Mouse (Mus musculus) kidney, embryonic 15.5 days (tissue): Measurements from ENCODE around the gene Selp. TPM values are rescaled to one million over a fixed set of nuclear protein-coding genes. Genes with fewer than 3 reads are reported as not detected.

Source experiments
- ATAC-seq: fragments of 200-750 bp; cut with Nextera tagmentation; replicated peaks from 2 replicates; pipeline ENCODE4 v1.8.0; 2017; ENCODE audit warnings: moderate TSS enrichment; ENCODE audit not compliant: low FRiP score
- H3K27ac ChIP-seq: fragments of 300-500 bp; sonication (generic); 2 replicates; pipeline ENCODE4 v1.5.1; 2015; ENCODE audit warnings: mild to moderate bottlenecking, inconsistent platforms
- H3K27me3 ChIP-seq: fragments of 300-500 bp; sonication (generic); 2 replicates; pipeline ENCODE4 v1.6.1; 2015; ENCODE audit warnings: inconsistent platforms
- H3K36me3 ChIP-seq: fragments of 300-500 bp; sonication (generic); 2 replicates; pipeline ENCODE4 v1.6.1; 2015; ENCODE audit warnings: inconsistent platforms
- H3K4me1 ChIP-seq: fragments of 300-500 bp; sonication (generic); 2 replicates; pipeline ENCODE4 v1.6.1; 2015; ENCODE audit warnings: inconsistent platforms
- H3K4me2 ChIP-seq: fragments of 300-500 bp; sonication (generic); 2 replicates; pipeline ENCODE4 v1.6.1; 2015; ENCODE audit warnings: moderate library complexity, mild to moderate bottlenecking, inconsistent platforms
- H3K4me3 ChIP-seq: fragments of 300-500 bp; sonication (generic); replicated peaks from 2 replicates; pipeline ENCODE4 v1.5.1; 2015; ENCODE audit warnings: mild to moderate bottlenecking, inconsistent platforms
- H3K9ac ChIP-seq: fragments of 300-500 bp; sonication (generic); 2 replicates; pipeline ENCODE4 v1.6.1; 2015; ENCODE audit warnings: mild to moderate bottlenecking, inconsistent platforms
- H3K9me3 ChIP-seq: fragments of 300-500 bp; sonication (generic); replicated peaks from 2 replicates; pipeline ENCODE4 v1.6.1; 2016; ENCODE audit warnings: inconsistent platforms
- WGBS: fragments of 180-500 bp; shearing (Covaris S2); methylation state at CpG from one replicate; pipeline ENCODE4 v1.1.7; 2015; ENCODE audit warnings: mixed read lengths; 5-methylcytosine and 5-hydroxymethylcytosine counted together
- polyA plus RNA-seq: library from polyadenylated mRNA; unstranded; fragments of >200 nt; fragmentation: Nextera tagmentation; extraction: Ambion mirVana; gene quantifications from 2 replicates; pipeline ENCODE4 v1.2.1, GENCODE M21; 2015

Selp gene
- polyA plus RNA-seq, 1 experiment from 2014 or later, result 1.1 TPM

DNA sequence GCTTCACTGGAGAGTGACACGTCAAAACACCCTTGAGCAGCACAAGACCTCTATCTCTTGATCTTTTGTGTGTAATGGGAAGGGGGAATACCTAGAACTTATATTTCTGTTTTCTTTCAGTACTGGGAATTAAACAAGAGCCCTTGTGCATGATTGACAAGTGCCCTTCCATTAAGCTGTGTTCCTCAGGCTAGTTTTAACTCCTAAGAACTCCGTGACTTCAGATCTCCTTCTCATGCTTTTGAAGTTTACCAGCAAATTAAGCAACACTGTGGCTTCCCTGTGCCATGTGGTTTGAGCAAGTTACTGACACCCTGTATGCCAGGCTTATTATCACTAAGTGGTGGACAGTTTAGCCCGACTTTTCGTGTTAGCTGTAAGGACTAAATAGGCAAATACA is 32.0 kb upstream of the Selp start:
- H3K9ac ChIP-seq, result no peak overlapping the region
- no peak for ATAC-seq
- no peaks in the 10 kb centered on the region for H3K36me3 ChIP-seq
- no peak overlapping the region for H3K4me2 ChIP-seq
- no peaks in the 10 kb centered on the region for H3K9me3 ChIP-seq
- H3K4me3 ChIP-seq, result no peak overlapping the region
- 91% methylated on average over 4 of the region's 4 CpGs for WGBS
- H3K27me3 ChIP-seq, result no peaks in the 10 kb centered on the region
- no peaks in the 10 kb centered on the region for H3K4me1 ChIP-seq
- H3K27ac ChIP-seq, result no peak overlapping the region

DNA sequence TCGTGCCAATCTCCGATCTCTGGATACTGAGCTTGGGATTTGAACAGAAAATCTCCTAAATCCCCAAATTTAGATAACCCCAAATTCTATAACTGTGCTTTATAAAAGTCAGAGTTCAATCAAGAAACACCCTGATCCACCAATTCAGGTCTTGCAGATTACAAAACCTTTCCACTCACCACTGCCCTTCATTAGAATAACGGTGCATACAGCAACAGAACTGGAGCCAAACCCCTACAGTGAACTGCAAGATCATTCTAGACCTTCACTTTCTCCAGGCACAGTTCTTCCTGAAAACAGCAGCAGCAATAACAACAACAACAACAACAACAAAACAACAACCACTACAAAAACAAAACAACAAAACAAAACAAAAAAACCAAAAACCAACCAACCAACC is 28.3 kb upstream of the Selp start:
- Histone ChIP-seq H3K27me3 (no peaks in the 10 kb centered on the region), H3K4me2 (no peak overlapping the region), H3K4me1 (no peaks in the 10 kb centered on the region), H3K4me3 (no peak overlapping the region), H3K27ac (no peak overlapping the region), H3K9me3 (no peaks in the 10 kb centered on the region), H3K9ac (no peak overlapping the region), H3K36me3 (no peaks in the 10 kb centered on the region)
- ATAC-seq, result no peak
- 86% methylated on average over 3 of the region's 3 CpGs for WGBS

DNA sequence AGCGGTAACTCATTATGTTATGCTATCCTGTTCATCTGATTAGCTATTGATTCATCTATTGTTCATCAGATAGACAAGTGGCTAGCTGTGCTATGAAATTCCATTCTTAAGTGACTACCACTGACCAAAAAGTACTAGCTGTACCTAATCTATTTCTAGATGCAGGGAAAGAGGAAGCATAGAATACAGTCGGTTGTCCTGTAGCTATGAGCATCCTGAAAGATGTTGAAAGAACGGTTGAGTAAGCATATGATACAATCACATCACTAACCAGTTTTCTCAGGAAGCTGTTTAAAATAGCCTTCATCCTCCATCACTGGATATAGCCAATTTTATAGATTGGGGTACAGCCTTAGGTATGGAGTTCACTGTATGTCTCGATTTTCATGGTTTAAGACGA is 27.2 kb upstream of the Selp start:
- WGBS, result 92% methylated on average over 5 of the region's 5 CpGs

DNA sequence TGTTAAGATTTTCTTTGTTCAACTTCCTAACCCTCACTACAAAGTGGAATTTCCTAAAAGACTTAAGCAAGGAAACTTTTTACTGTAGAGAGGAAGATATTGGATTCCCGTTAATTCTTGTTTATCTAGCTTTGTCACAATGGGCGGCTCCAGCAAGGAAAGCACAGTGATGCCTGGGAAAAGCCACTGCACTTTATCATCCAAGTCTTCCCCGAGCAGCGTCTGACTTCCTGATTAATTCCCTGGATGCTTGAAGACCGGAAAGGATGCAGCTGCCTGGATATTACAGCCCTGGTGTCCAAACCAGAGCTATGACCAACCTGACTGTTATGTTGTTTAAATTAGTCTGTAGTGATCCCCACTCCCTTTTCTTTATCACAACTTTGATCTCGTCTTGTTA is 18.3 kb upstream of the Selp start:
- no peak overlapping the region for H3K4me2 ChIP-seq
- no peak overlapping the region for H3K4me3 ChIP-seq
- H3K36me3 ChIP-seq, result no peaks in the 10 kb centered on the region
- no peaks in the 10 kb centered on the region for H3K9me3 ChIP-seq
- no peak overlapping the region for H3K9ac ChIP-seq
- no peak overlapping the region for H3K27ac ChIP-seq
- H3K4me1 ChIP-seq, result no peaks in the 10 kb centered on the region
- 22% methylated on average over 6 of the region's 6 CpGs for WGBS
- no peak for ATAC-seq
- H3K27me3 ChIP-seq, result no peaks in the 10 kb centered on the region

More for the DNA sequence above, 27.2 kb upstream of the Selp start:
- Histone ChIP-seq H3K9ac (no peak overlapping the region), H3K4me2 (no peak overlapping the region), H3K36me3 (no peaks in the 10 kb centered on the region), H3K4me3 (no peak overlapping the region), H3K27ac (no peak overlapping the region), H3K27me3 (no peaks in the 10 kb centered on the region), H3K4me1 (no peaks in the 10 kb centered on the region), H3K9me3 (no peaks in the 10 kb centered on the region)
- no peak for ATAC-seq

DNA sequence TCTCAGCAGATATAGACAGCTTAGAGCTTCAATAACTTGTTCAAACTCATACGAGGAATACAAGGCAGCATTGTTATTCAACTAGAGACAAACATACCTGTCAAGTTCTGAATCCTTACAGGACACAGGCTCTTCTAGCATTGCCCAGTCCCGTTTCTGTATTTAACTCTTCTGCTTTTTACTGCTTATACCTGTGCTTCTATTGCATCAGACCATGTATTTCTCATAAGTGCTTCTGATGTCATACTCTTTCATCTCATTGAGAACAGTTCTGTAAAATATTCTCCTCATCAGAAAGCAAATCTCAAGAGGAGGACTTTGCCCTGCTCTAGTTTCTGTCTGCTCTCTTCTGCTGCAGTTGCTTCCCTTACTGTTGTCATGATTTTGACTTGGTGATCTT is 17.2 kb upstream of the Selp start:
- Histone ChIP-seq H3K4me1 (no peaks in the 10 kb centered on the region), H3K4me2 (no peak overlapping the region), H3K4me3 (no peak overlapping the region), H3K9ac (no peak overlapping the region), H3K9me3 (no peaks in the 10 kb centered on the region), H3K36me3 (no peaks in the 10 kb centered on the region), H3K27ac (no peak overlapping the region), H3K27me3 (no peaks in the 10 kb centered on the region)
- 81% methylated on average over 2 of the region's 2 CpGs for WGBS
- no peak for ATAC-seq

DNA sequence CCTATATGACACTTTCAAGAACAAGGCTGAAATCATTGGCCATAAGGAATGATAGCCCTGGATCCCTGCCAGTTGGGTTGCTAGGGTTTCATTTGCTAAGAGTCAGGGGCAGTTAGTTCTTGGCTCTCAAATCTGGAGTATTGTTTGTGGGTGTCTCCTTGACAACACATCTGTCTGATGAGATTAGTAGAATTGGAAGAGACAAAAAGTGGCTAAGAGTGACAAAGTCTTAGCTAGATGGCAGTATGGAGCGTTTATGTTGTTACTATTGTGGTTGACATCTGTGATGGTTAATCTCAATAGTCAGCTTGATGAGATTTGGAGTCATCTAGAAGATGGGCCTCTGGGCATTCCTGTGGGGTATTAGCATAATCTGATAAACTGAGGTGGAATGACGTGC is 16.7 kb upstream of the Selp start:
- no peak overlapping the region for H3K4me3 ChIP-seq
- no peak overlapping the region for H3K4me2 ChIP-seq
- H3K36me3 ChIP-seq, result no peaks in the 10 kb centered on the region
- H3K4me1 ChIP-seq, result no peaks in the 10 kb centered on the region
- H3K9me3 ChIP-seq, result no peaks in the 10 kb centered on the region
- H3K27ac ChIP-seq, result no peak overlapping the region
- no peaks in the 10 kb centered on the region for H3K27me3 ChIP-seq
- WGBS, result 75% methylated on average over 2 of the region's 2 CpGs
- no peak for ATAC-seq
- no peak overlapping the region for H3K9ac ChIP-seq

- no peak overlapping the region for H3K4me3 ChIP-seq
- H3K36me3 ChIP-seq, result no peaks in the 10 kb centered on the region
- H3K4me2 ChIP-seq, result no peak overlapping the region
- no peak overlapping the region for H3K27ac ChIP-seq
- no peak for ATAC-seq
- no peak overlapping the region for H3K9ac ChIP-seq
- no peaks in the 10 kb centered on the region for H3K4me1 ChIP-seq
- H3K9me3 ChIP-seq, result no peaks in the 10 kb centered on the region
- H3K27me3 ChIP-seq, result no peaks in the 10 kb centered on the region
- WGBS, result 64% methylated on average over 2 of the region's 2 CpGs
These were observed 5.3 kb upstream of the Selp start for GRCm38 (mm10) chr1:164109763-164110162.

GRCm38 (mm10) chr1:164110591-164111329 is 4.3 kb upstream of the Selp start:
- no peak for ATAC-seq
- no peaks in the 10 kb centered on the region for H3K9me3 ChIP-seq
- WGBS, result 93% methylated on average over 9 of the region's 9 CpGs
- H3K9ac ChIP-seq, result no peak overlapping the region
- no peaks in the 10 kb centered on the region for H3K4me1 ChIP-seq
- H3K36me3 ChIP-seq, result no peaks in the 10 kb centered on the region
- no peaks in the 10 kb centered on the region for H3K27me3 ChIP-seq
- no peak overlapping the region for H3K4me2 ChIP-seq
- H3K27ac ChIP-seq, result no peak overlapping the region
- no peak overlapping the region for H3K4me3 ChIP-seq

DNA sequence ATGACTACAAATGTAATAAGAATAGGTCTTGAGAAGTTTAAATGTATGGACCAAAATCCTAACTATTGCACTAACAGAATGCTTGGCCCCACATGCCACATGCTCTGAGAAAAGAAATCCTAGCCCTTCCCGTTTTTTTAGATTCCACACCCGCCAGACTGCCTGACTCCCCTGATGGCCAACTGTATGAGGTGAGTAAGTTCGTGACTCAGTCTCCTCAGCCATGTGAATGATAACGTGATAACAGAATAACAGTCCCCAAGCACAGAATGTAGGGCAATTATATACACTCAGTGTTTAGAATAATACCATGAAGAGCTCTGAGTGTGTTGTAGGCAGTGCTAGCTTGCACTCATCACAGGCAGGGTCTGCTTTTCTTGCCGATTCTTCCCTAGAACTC is 784 bp upstream of the Selp start:
- no peak for ATAC-seq
- 80% methylated on average over 5 of the region's 5 CpGs for WGBS

GRCm38 (mm10) chr1:164115647-164116046 is 583 bp downstream of the Selp start:
- H3K36me3 ChIP-seq, result no peaks in the 10 kb centered on the region
- H3K9me3 ChIP-seq, result no peaks in the 10 kb centered on the region
- no peak overlapping the region for H3K27ac ChIP-seq
- no peak overlapping the region for H3K4me2 ChIP-seq
- H3K4me1 ChIP-seq, result peaks cover 4% of the 10 kb centered on the region; the same call in 1 of the 2 replicates
- no peaks in the 10 kb centered on the region for H3K27me3 ChIP-seq
- WGBS, result 85% methylated on average over 6 of the region's 6 CpGs
- H3K9ac ChIP-seq, result no peak overlapping the region
- no peak overlapping the region for H3K4me3 ChIP-seq
- no peak for ATAC-seq

More for the DNA sequence above, 784 bp upstream of the Selp start:
- H3K27ac ChIP-seq, result no peak overlapping the region
- no peaks in the 10 kb centered on the region for H3K9me3 ChIP-seq
- no peak overlapping the region for H3K4me3 ChIP-seq
- H3K4me2 ChIP-seq, result no peak overlapping the region
- no peaks in the 10 kb centered on the region for H3K27me3 ChIP-seq
- no peaks in the 10 kb centered on the region for H3K36me3 ChIP-seq
- H3K9ac ChIP-seq, result no peak overlapping the region
- H3K4me1 ChIP-seq, result peaks cover 3% of the 10 kb centered on the region; the same call in 1 of the 2 replicates

DNA sequence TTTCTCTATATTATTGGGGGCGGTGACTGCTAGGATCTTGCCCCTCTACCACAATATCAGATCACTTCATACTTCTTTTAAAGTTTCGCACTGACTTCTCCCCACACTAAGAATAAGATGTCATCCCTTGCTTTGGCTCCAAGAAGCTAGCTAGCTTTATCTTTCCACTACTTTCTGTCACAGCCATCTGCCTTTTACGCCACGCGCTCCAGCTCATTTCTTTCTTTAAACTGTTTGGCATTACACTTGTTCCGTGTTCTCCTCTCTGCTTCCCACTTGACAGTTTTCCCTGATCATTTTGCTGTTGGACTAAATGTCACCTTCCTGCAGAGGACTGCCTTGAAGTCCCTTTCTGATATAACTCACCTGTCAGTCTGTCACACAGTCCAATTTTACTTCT is 2.8 kb downstream of the Selp start:
- Histone ChIP-seq H3K27ac (no peak overlapping the region), H3K4me1 (peaks cover 4% of the 10 kb centered on the region; the same call in 1 of the 2 replicates), H3K36me3 (no peaks in the 10 kb centered on the region), H3K4me2 (no peak overlapping the region), H3K27me3 (no peaks in the 10 kb centered on the region), H3K9me3 (no peaks in the 10 kb centered on the region), H3K9ac (no peak overlapping the region), H3K4me3 (no peak overlapping the region)
- no peak for ATAC-seq
- 89% methylated on average over 6 of the region's 6 CpGs for WGBS

DNA sequence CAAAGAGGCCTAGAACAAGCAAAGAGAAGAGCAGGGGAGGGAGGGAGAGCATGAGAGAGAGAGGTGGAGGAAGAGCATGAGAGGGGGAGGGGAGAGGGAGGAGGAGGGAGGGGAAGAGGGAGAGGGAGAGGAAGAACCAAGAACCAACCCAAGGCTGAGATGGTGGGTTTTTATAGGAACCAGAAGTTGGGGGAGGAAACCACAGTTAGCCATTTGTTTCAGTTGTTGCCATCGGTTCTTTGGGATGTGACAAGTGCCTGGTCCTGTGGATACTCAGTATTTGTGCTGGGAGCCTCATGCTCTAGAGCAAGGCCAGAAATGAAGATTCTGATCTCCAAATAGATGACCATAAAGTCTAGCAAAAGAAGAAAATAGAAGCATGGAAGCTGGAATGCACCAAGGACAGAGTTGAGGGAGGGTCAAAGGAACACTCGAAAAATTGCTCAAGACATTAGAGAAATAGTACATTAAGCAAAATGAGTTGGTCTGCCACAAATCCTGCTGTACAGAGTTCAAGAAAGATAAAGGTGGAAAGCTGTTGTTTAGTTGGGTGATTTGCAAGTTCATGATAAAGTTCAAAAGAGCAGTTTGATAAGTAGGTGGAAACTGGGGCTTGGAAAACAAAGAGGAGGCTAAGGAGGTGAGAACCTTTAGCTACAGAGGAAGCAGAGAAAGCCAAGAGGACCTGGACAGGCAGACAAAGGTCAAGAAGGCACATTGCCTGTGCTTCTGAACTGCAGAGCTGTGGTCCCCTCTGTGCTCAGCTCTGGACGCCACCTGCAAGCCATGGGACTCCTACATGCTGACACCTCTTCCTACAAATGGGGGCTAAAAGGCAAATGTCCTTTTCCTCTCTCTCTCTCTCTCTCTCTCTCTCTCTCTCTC is 5.1 kb downstream of the Selp start:
- H3K4me3 ChIP-seq, result no peak overlapping the region
- ATAC-seq, result no peak
- 65% methylated on average over 3 of the region's 3 CpGs for WGBS

More for the DNA sequence above, 5.1 kb downstream of the Selp start:
- Histone ChIP-seq H3K9me3 (no peaks in the 10 kb centered on the region), H3K36me3 (no peaks in the 10 kb centered on the region), H3K4me2 (no peak overlapping the region), H3K27ac (no peak overlapping the region), H3K9ac (no peak overlapping the region), H3K4me1 (peaks cover 4% of the 10 kb centered on the region; the same call in 1 of the 2 replicates), H3K27me3 (no peaks in the 10 kb centered on the region)
